22 mouse cellular contexts compared by ENCODE assay signal in genomic region chr12:40622926-40623325, GRCm38 (mm10).
DNase-seq lines count a peak whose midpoint lies in the region; ATAC-seq lines count a peak whose summit lies in the region.
"Had no signal": no experiment of that assay in that cellular context is flagged by ENCODE, and none has a peak within 500 bp of the region (broad histone marks: within the 10 kb centered on the region; RNA-seq: fewer than 3 reads in every experiment).

No protein-coding gene starts in this region.

- H3K4me2 ChIP-seq in limb, embryonic 12.5 days: no peak overlapping the region
- no peak overlapping the region for H3K4me2 ChIP-seq in hindbrain, embryonic 16.5 days (ENCODE audit: low read length)
- H3K4me2 ChIP-seq in intestine, embryonic 16.5 days (ENCODE audit: low read depth, low read length): no peak overlapping the region
- H3K4me2 ChIP-seq: embryonic facial prominence, embryonic 15.5 days; heart, embryonic 11.5 days had no signal

- no peaks in the 10 kb centered on the region for H3K4me1 ChIP-seq in heart, embryonic 10.5 days
- no peaks in the 10 kb centered on the region for H3K4me1 ChIP-seq in limb, embryonic 12.5 days (replicated peaks)
- peaks cover 13% of the 10 kb centered on the region for H3K4me1 ChIP-seq in limb, embryonic 10.5 days
- no peaks in the 10 kb centered on the region for H3K4me1 ChIP-seq in hindbrain, embryonic 16.5 days (ENCODE audit: control insufficient read depth, insufficient read depth, low read depth, low read length)
- H3K4me1 ChIP-seq in intestine, embryonic 16.5 days (ENCODE audit: control insufficient read depth, insufficient read depth, low read length): no peaks in the 10 kb centered on the region
- H3K4me1 ChIP-seq: embryonic facial prominence, embryonic 15.5 days had no signal

- no peak overlapping the region for H3K4me3 ChIP-seq in heart, embryonic 10.5 days
- no peak overlapping the region for H3K4me3 ChIP-seq in limb, embryonic 12.5 days (replicated peaks)
- no peak overlapping the region for H3K4me3 ChIP-seq in limb, embryonic 10.5 days
- H3K4me3 ChIP-seq in hindbrain, embryonic 16.5 days (ENCODE audit: low read length): no peak overlapping the region
- no peak overlapping the region for H3K4me3 ChIP-seq in intestine, embryonic 16.5 days (ENCODE audit: low read length)
- H3K4me3 ChIP-seq: embryonic facial prominence, embryonic 15.5 days; myocyte had no signal

- H3K36me3 ChIP-seq in heart, embryonic 10.5 days: no peaks in the 10 kb centered on the region
- peaks cover 3% of the 10 kb centered on the region; the same call in 1 of the 2 replicates for H3K36me3 ChIP-seq in limb, embryonic 12.5 days
- H3K36me3 ChIP-seq in limb, embryonic 10.5 days: no peaks in the 10 kb centered on the region
- H3K36me3 ChIP-seq in hindbrain, embryonic 16.5 days (ENCODE audit: control insufficient read depth, insufficient read depth, low read length): 0 out of 2 replicates have a peak, but pooled peaks cover 2% of the 10 kb centered on the region
- H3K36me3 ChIP-seq in intestine, embryonic 16.5 days (ENCODE audit: control insufficient read depth, insufficient read depth, low read length): no peaks in the 10 kb centered on the region
- H3K36me3 ChIP-seq: embryonic facial prominence, embryonic 15.5 days had no signal

- H3K27ac ChIP-seq in heart, embryonic 10.5 days: no peak overlapping the region
- H3K27ac ChIP-seq in limb, embryonic 12.5 days: no peak overlapping the region
- H3K27ac ChIP-seq in limb, embryonic 10.5 days: no peak overlapping the region
- no peak overlapping the region for H3K27ac ChIP-seq in hindbrain, embryonic 16.5 days (ENCODE audit: low read depth, low read length)
- H3K27ac ChIP-seq in intestine, embryonic 16.5 days (ENCODE audit: low read length): no peak overlapping the region
- H3K27ac ChIP-seq: embryonic facial prominence, embryonic 15.5 days had no signal

- no peaks in the 10 kb centered on the region for H3K27me3 ChIP-seq in heart, embryonic 10.5 days (ENCODE audit: insufficient read depth, poor library complexity, severe bottlenecking)
- H3K27me3 ChIP-seq in limb, embryonic 12.5 days: no peaks in the 10 kb centered on the region
- H3K27me3 ChIP-seq in limb, embryonic 10.5 days (ENCODE audit: low read depth, poor library complexity, severe bottlenecking): no peaks in the 10 kb centered on the region
- H3K27me3 ChIP-seq in hindbrain, embryonic 16.5 days (replicated peaks; ENCODE audit: control insufficient read depth, insufficient read depth, low read length): no peaks in the 10 kb centered on the region
- no peaks in the 10 kb centered on the region for H3K27me3 ChIP-seq in intestine, embryonic 16.5 days (replicated peaks; ENCODE audit: control insufficient read depth, insufficient read depth, low read length)
- H3K27me3 ChIP-seq: embryonic facial prominence, embryonic 15.5 days had no signal

- DNase-seq in heart, adult 11 months: peak; percentile 82
- DNase-seq in heart, embryonic 10.5 days (ENCODE audit: low spot score): no peak
- no peak for DNase-seq in limb, embryonic 10.5 days (ENCODE audit: low spot score)
- DNase-seq in A20 (ENCODE audit: low read depth, low spot score): peak; percentile 18
- DNase-seq: adrenal gland, postnatal 36 days; cerebellum, adult 18-20 months; cerebellum, postnatal 36 days; heart, postnatal 10 days; kidney, adult 8-10 months; kidney, postnatal 25 days; liver; liver, postnatal 0 days; lung, postnatal 14 days; retina, postnatal 1 day; right cerebral cortex, postnatal 4 days; thymus, adult 2 months had no signal

- no peak overlapping the region for H3K9ac ChIP-seq in limb, embryonic 12.5 days (replicated peaks)
- no peak overlapping the region for H3K9ac ChIP-seq in hindbrain, embryonic 16.5 days (ENCODE audit: low read depth, low read length)
- H3K9ac ChIP-seq in intestine, embryonic 16.5 days (ENCODE audit: low read depth, low read length): no peak overlapping the region
- H3K9ac ChIP-seq: embryonic facial prominence, embryonic 15.5 days; liver, postnatal 0 days had no signal

- H3K9me3 ChIP-seq in heart, embryonic 10.5 days: no peaks in the 10 kb centered on the region
- H3K9me3 ChIP-seq in limb, embryonic 12.5 days: no peaks in the 10 kb centered on the region
- no peaks in the 10 kb centered on the region for H3K9me3 ChIP-seq in limb, embryonic 10.5 days (replicated peaks)
- no peaks in the 10 kb centered on the region for H3K9me3 ChIP-seq in hindbrain, embryonic 16.5 days (ENCODE audit: control insufficient read depth, low read length)
- H3K9me3 ChIP-seq in intestine, embryonic 16.5 days (ENCODE audit: control insufficient read depth, low read length): no peaks in the 10 kb centered on the region
- H3K9me3 ChIP-seq: embryonic facial prominence, embryonic 15.5 days had no signal

- ATAC-seq in limb, embryonic 12.5 days (ENCODE audit: insufficient number of reproducible peaks, insufficient read depth, low FRiP score, low TSS enrichment, low read depth): peak; percentile 47; the same call in 1 of the 2 replicates
- ATAC-seq in hindbrain, embryonic 16.5 days: peak; percentile 84; the same call in 1 of the 2 replicates
- no peak for ATAC-seq in intestine, embryonic 16.5 days
- ATAC-seq: liver, postnatal 0 days had no signal

Comparison
In these comparisons a context has a peak if more than half of its experiments do, and no peak if none do; other contexts are left out.
1. DNase-seq: peak in heart, adult 11 months (single experiment) and A20 (single experiment); none in heart, embryonic 10.5 days (single experiment) and limb, embryonic 10.5 days (single experiment).